Mouse (Mus musculus) monocyte, adult 5-6 weeks (primary cell): ENCODE results near the gene Ddx19b. TPM values are rescaled to one million over a fixed set of nuclear protein-coding genes. Genes with fewer than 3 reads are reported as not detected.

Experiments used
- total RNA-seq: library from RNA; stranded (forward); fragments of 200-1000, 200-491, 200-594 nt; gene quantifications from 3 replicates; pipeline ENCODE4 v1.2.3, GENCODE M21; 2017

The Ddx19b gene
- total RNA-seq, 1 experiment from 2014 or later: 14.4 TPM

Other genes with a start within 250 kb of the Ddx19b start
- gene Il34, start 225.8 kb downstream of the Ddx19b start, total RNA-seq: not detected in 3 replicates
- 31.6 to 42.9 TPM (median 40.7 TPM) in 3 replicates for gene Cog4, start 185.2 kb downstream of the Ddx19b start, total RNA-seq
- 79.7 to 124 TPM (median 114 TPM) in 3 replicates for gene Sf3b3, start 185.0 kb downstream of the Ddx19b start, total RNA-seq
- 2.9 to 7.2 TPM (median 2.9 TPM) in 3 replicates for gene Fuk, start 129.3 kb downstream of the Ddx19b start, total RNA-seq
- 3.6 to 10.5 TPM (median 5.7 TPM) in 3 replicates for gene St3gal2, start 111.8 kb downstream of the Ddx19b start, total RNA-seq
- gene Ddx19a, start 34.0 kb downstream of the Ddx19b start, total RNA-seq: 26.0 to 30.5 TPM (median 27.2 TPM) in 3 replicates
- gene Aars, start 1.4 kb upstream of the Ddx19b start, total RNA-seq: 21.3 to 43.8 TPM (median 39.0 TPM) in 3 replicates
- gene Exosc6, start 24.6 kb upstream of the Ddx19b start, total RNA-seq: 3.1 to 8.9 TPM (median 5.7 TPM) in 3 replicates
- gene Clec18a, start 60.7 kb upstream of the Ddx19b start, total RNA-seq: not detected in 3 replicates
- 14.7 to 21.9 TPM (median 18.5 TPM) in 3 replicates for gene Pdpr, start 62.9 kb upstream of the Ddx19b start, total RNA-seq
- 38.0 to 80.4 TPM (median 38.5 TPM) in 3 replicates for gene Glg1, start 227.5 kb upstream of the Ddx19b start, total RNA-seq